Mouse (Mus musculus): Measurements from ENCODE around the gene Tulp1. TPM values are rescaled to one million over a fixed set of nuclear protein-coding genes. Genes with fewer than 3 reads are reported as not detected.
"Not testable (repeated sequence)": the region's sequence is repeated elsewhere in the genome, so short reads cannot be mapped to it uniquely, and the experiment has no call there.

The Tulp1 gene
- polyA plus RNA-seq, 1 experiment from 2014 or later: 3.4 TPM

- Histone ChIP-seq H3K36me3 (ENCODE audit: control insufficient read depth, insufficient read depth, low read length) (no peaks in the 10 kb centered on the region; the same call in 1 of the 2 replicates), H3K27ac (replicated peaks; ENCODE audit: low read depth, low read length) (no peak overlapping the region), H3K4me2 (ENCODE audit: low read depth, severe bottlenecking) (peak overlapping the region; percentile 49), H3K4me1 (ENCODE audit: control insufficient read depth, insufficient read depth, low read length) (peaks cover 12% of the 10 kb centered on the region), H3K4me3 (ENCODE audit: low read depth, low read length) (peak overlapping the region; percentile 16), H3K9me3 (ENCODE audit: control insufficient read depth, low read length) (no peaks in the 10 kb centered on the region), H3K9ac (ENCODE audit: low read length) (peak overlapping the region; percentile 52; the same call in 1 of the 2 replicates), H3K27me3 (ENCODE audit: control insufficient read depth, insufficient read depth, low read length) (peaks cover 40% of the 10 kb centered on the region)
- DNase-seq (ENCODE audit: low spot score) (no peak), ATAC-seq (ENCODE audit: insufficient number of reproducible peaks, low FRiP score, low TSS enrichment, low read depth) (no peak)
- 29% methylated on average over 11 of the region's 11 CpGs for WGBS
Measured at GRCm38 (mm10) chr17:28361921-28362652, 2.9 kb downstream of the Tulp1 start.

GRCm38 (mm10) chr17:28360531-28361277 is 4.3 kb downstream of the Tulp1 start:
- Histone ChIP-seq H3K27me3 (ENCODE audit: control insufficient read depth, insufficient read depth, low read length) (peaks cover 37% of the 10 kb centered on the region), H3K4me2 (ENCODE audit: low read depth, severe bottlenecking) (no peak overlapping the region)

GRCm38 (mm10) chr17:28358576-28359261 is 6.3 kb downstream of the Tulp1 start:
- H3K9me3 ChIP-seq (ENCODE audit: control insufficient read depth, low read length); DNase-seq (ENCODE audit: low spot score); ATAC-seq (ENCODE audit: insufficient number of reproducible peaks, low FRiP score, low TSS enrichment, low read depth); H3K9ac ChIP-seq (ENCODE audit: low read length); H3K4me2 ChIP-seq (ENCODE audit: low read depth, severe bottlenecking); H3K4me1 ChIP-seq (ENCODE audit: control insufficient read depth, insufficient read depth, low read length); H3K4me3 ChIP-seq (ENCODE audit: low read depth, low read length); H3K36me3 ChIP-seq (ENCODE audit: control insufficient read depth, insufficient read depth, low read length); H3K27ac ChIP-seq (replicated peaks; ENCODE audit: low read depth, low read length): not testable (repeated sequence)
- peaks cover 20% of the 10 kb centered on the region for H3K27me3 ChIP-seq (ENCODE audit: control insufficient read depth, insufficient read depth, low read length)
- 12% methylated on average over 24 of the region's 24 CpGs for WGBS

More at GRCm38 (mm10) chr17:28360531-28361277, 4.3 kb downstream of the Tulp1 start:
- Histone ChIP-seq H3K9ac (ENCODE audit: low read length) (no peak overlapping the region), H3K36me3 (ENCODE audit: control insufficient read depth, insufficient read depth, low read length) (no peaks in the 10 kb centered on the region; the same call in 1 of the 2 replicates), H3K27ac (replicated peaks; ENCODE audit: low read depth, low read length) (no peak overlapping the region), H3K4me1 (ENCODE audit: control insufficient read depth, insufficient read depth, low read length) (peaks cover 12% of the 10 kb centered on the region), H3K4me3 (ENCODE audit: low read depth, low read length) (no peak overlapping the region), H3K9me3 (ENCODE audit: control insufficient read depth, low read length) (no peaks in the 10 kb centered on the region)
- WGBS: 83% methylated on average over 9 of the region's 9 CpGs
- ATAC-seq (ENCODE audit: insufficient number of reproducible peaks, low FRiP score, low TSS enrichment, low read depth) (no peak), DNase-seq (ENCODE audit: low spot score) (no peak)

GRCm38 (mm10) chr17:28355871-28356270 is 9.2 kb downstream of the Tulp1 start:
- H3K4me2 ChIP-seq (ENCODE audit: low read depth, severe bottlenecking): no peak overlapping the region
- DNase-seq (ENCODE audit: low spot score) (no peak), ATAC-seq (ENCODE audit: insufficient number of reproducible peaks, low FRiP score, low TSS enrichment, low read depth) (no peak)
- H3K4me1 ChIP-seq (ENCODE audit: control insufficient read depth, insufficient read depth, low read length): peaks cover 11% of the 10 kb centered on the region
- H3K27ac ChIP-seq (replicated peaks; ENCODE audit: low read depth, low read length): no peak overlapping the region
- peaks cover 12% of the 10 kb centered on the region for H3K27me3 ChIP-seq (ENCODE audit: control insufficient read depth, insufficient read depth, low read length)
- no peaks in the 10 kb centered on the region for H3K9me3 ChIP-seq (ENCODE audit: control insufficient read depth, low read length)
- H3K4me3 ChIP-seq (ENCODE audit: low read depth, low read length): no peak overlapping the region
- 86% methylated on average over 12 of the region's 12 CpGs for WGBS
- H3K36me3 ChIP-seq (ENCODE audit: control insufficient read depth, insufficient read depth, low read length): no peaks in the 10 kb centered on the region; the same call in 1 of the 2 replicates
- H3K9ac ChIP-seq (ENCODE audit: low read length): no peak overlapping the region

GRCm38 (mm10) chr17:28352018-28352417 is 13.0 kb downstream of the Tulp1 start:
- peak overlapping the region; percentile 91; the same call in 1 of the 2 replicates for H3K4me3 ChIP-seq (ENCODE audit: low read depth, low read length)
- 9% methylated on average over 11 of the region's 11 CpGs for WGBS
- DNase-seq (ENCODE audit: low spot score) (no peak), ATAC-seq (ENCODE audit: insufficient number of reproducible peaks, low FRiP score, low TSS enrichment, low read depth) (no peak)
- no peaks in the 10 kb centered on the region for H3K36me3 ChIP-seq (ENCODE audit: control insufficient read depth, insufficient read depth, low read length)
- H3K4me1 ChIP-seq (ENCODE audit: control insufficient read depth, insufficient read depth, low read length): peaks cover 34% of the 10 kb centered on the region
- H3K9ac ChIP-seq (ENCODE audit: low read length): no peak overlapping the region
- H3K27ac ChIP-seq (replicated peaks; ENCODE audit: low read depth, low read length): peak overlapping the region; percentile 96
- no peaks in the 10 kb centered on the region for H3K9me3 ChIP-seq (ENCODE audit: control insufficient read depth, low read length)
- peak overlapping the region; percentile 87 for H3K4me2 ChIP-seq (ENCODE audit: low read depth, severe bottlenecking)
- no peaks in the 10 kb centered on the region for H3K27me3 ChIP-seq (ENCODE audit: control insufficient read depth, insufficient read depth, low read length)

- DNase-seq (ENCODE audit: low spot score) (peak; percentile 81), ATAC-seq (ENCODE audit: insufficient number of reproducible peaks, low FRiP score, low TSS enrichment, low read depth) (0 out of 2 replicates have a peak, but pooled peaks have one; percentile 13)
- Histone ChIP-seq H3K27me3 (ENCODE audit: control insufficient read depth, insufficient read depth, low read length) (no peaks in the 10 kb centered on the region), H3K4me2 (ENCODE audit: low read depth, severe bottlenecking) (peak overlapping the region; percentile 87), H3K9me3 (ENCODE audit: control insufficient read depth, low read length) (no peaks in the 10 kb centered on the region), H3K27ac (replicated peaks; ENCODE audit: low read depth, low read length) (peak overlapping the region; percentile 96), H3K4me3 (ENCODE audit: low read depth, low read length) (peak overlapping the region; percentile 91), H3K4me1 (ENCODE audit: control insufficient read depth, insufficient read depth, low read length) (peaks cover 38% of the 10 kb centered on the region), H3K36me3 (ENCODE audit: control insufficient read depth, insufficient read depth, low read length) (no peaks in the 10 kb centered on the region), H3K9ac (ENCODE audit: low read length) (peak overlapping the region; percentile 74)
- WGBS: under 1% methylated on average over 29 of the region's 29 CpGs
Measured at GRCm38 (mm10) chr17:28351353-28351890, 13.6 kb downstream of the Tulp1 start.

GRCm38 (mm10) chr17:28350466-28351352 is 14.3 kb downstream of the Tulp1 start, which contains the start of gene Tead3:
Gene Tead3, minus strand, starts transcription at chr17:28350817.
- DNase-seq (ENCODE audit: low spot score): peak; percentile 92
- H3K4me2 ChIP-seq (ENCODE audit: low read depth, severe bottlenecking): peak within 1 kb of the TSS; percentile 87
- H3K4me1 ChIP-seq (ENCODE audit: control insufficient read depth, insufficient read depth, low read length): peaks cover 45% of the 10 kb centered on the region
- peak within 1 kb of the TSS; percentile 96 for H3K27ac ChIP-seq (replicated peaks; ENCODE audit: low read depth, low read length)
- peak within 1 kb of the TSS; percentile 93 for H3K9ac ChIP-seq (ENCODE audit: low read length)
- peak within 1 kb of the TSS; percentile 91 for H3K4me3 ChIP-seq (ENCODE audit: low read depth, low read length)
- H3K27me3 ChIP-seq (ENCODE audit: control insufficient read depth, insufficient read depth, low read length): no peaks in the 10 kb centered on the region
- H3K9me3 ChIP-seq (ENCODE audit: control insufficient read depth, low read length): no peaks in the 10 kb centered on the region
- H3K36me3 ChIP-seq (ENCODE audit: control insufficient read depth, insufficient read depth, low read length): no peaks in the 10 kb centered on the region
- WGBS: under 1% methylated on average over 49 of the region's 73 CpGs
- peak; percentile 84 for ATAC-seq (ENCODE audit: insufficient number of reproducible peaks, low FRiP score, low TSS enrichment, low read depth)
